Mouse (Mus musculus): ENCODE results near the gene Galnt4.
"Not testable (repeated sequence)": the region's sequence is repeated elsewhere in the genome, so short reads cannot be mapped to it uniquely, and the experiment has no call there.

Gene Galnt4

DNA sequence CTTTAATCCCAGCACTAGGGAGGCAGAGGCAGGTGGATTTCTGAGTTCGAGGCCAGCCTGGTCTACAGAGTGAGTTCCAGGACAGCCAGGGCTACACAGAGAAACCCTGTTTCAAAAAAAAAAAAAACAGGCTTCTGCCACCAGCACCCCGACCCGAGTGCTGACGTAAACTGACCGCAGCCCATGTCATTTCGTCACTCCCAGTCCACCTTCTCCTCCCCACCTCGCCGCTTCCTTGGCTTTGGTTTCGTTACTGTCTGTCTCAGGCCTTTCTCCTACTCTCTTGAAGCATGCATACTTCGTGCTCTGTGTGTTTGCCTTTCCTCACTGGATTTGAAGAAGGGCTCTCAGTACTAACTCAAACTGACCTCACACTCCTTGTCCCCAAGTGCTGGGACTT, 49.7 kb downstream of the Galnt4 start:
- not testable (repeated sequence) for DNase-seq (ENCODE audit: low spot score)

DNA sequence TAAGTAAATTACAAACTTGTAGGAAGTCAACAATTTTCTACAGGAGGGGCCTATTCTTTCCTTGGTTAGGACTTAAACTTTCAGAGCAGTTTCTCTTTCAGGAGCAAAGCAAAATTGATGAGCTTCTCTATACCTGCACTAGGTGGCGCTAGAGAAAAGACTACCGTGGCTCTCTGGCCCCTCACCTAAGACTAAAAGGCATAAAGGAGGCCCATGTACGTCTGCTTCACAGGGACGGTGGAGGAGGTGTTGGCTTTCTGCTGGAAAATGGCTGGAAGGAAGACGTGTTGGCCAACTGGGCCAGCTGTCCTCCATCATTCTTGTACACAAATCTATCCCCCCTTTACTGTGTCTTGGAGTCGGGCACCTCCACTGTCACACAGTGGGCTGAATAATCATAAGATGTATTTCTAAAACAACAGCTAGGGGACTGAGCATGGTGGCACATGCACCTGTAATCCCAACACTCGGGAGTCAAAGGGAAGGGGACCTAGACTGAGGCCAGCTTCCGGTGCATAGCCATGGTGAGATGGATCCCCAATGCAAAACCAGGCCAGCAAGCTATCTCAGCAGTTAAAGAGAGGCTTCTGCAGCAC, 54.1 kb downstream of the Galnt4 start:
- peak; percentile 31 for DNase-seq (ENCODE audit: low spot score)

All from layer of hippocampus, adult 11-12 months (tissue).